Mouse (Mus musculus): ENCODE measurements around the gene Clock. TPM values are rescaled to one million over a fixed set of nuclear protein-coding genes. Genes with fewer than 3 reads are reported as not detected.

Clock gene
- polyA plus RNA-seq, 1 experiment from 2014 or later, result 14.7 TPM

DNA sequence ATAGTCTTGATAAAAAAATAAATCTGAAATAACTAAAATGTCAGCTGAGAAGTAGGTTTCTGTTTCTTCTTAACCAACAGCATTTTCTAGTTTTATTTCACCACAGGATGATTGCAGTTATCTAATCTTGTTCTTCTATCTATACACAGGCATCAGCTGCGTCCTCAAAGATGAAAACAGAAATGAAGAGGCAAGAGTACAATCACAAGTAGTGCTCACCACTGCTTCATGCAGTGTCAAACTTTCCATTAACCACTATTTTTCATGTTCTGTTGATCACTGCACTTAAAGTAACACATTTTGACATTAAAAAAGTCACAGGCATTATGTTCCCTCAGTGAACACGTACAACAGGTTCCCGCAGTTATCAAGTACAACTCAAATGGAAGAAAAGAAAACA lies 53.6 kb downstream of the Clock start:
- no peak for ATAC-seq (ENCODE audit: low FRiP score, low read depth)
- H3K27me3 ChIP-seq, result no peaks in the 10 kb centered on the region
- WGBS, result 95% methylated on average over 3 of the region's 3 CpGs

DNA sequence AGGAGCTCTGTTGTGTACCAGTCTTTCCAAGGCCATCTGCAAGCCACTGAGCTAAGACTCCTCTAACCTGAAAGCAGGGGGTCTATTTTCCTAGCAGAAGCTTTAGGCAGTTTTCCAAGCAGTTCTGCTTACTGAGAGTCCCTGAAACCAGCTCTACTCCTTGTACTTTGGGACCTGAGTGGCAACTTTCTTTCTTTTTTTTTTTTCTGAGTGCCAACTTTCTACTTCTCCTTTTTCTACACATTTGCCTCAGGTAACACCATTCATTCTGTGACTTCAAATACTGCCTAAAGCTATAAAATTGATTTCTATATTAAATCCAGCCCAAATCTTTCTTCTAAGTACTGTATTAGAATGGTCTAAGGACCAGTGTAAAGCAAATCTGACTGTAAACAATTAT lies 58.1 kb downstream of the Clock start:
- no peaks in the 10 kb centered on the region for H3K27me3 ChIP-seq
- no peak overlapping the region for H3K27ac ChIP-seq (replicated peaks)
- no peak overlapping the region for H3K9ac ChIP-seq (replicated peaks)
- H3K4me1 ChIP-seq, result 0 out of 2 replicates have a peak, but pooled peaks cover 2% of the 10 kb centered on the region
- no peak overlapping the region for H3K4me3 ChIP-seq
- H3K4me2 ChIP-seq (replicated peaks), result no peak overlapping the region
- no peaks in the 10 kb centered on the region for H3K9me3 ChIP-seq
- peaks cover 10% of the 10 kb centered on the region; the same call in 1 of the 2 replicates for H3K36me3 ChIP-seq
- no peak for ATAC-seq (ENCODE audit: low FRiP score, low read depth)

More for the DNA sequence above, 53.6 kb downstream of the Clock start:
- Histone ChIP-seq H3K4me3 (no peak overlapping the region), H3K9me3 (no peaks in the 10 kb centered on the region), H3K27ac (replicated peaks) (no peak overlapping the region), H3K9ac (replicated peaks) (no peak overlapping the region), H3K36me3 (peaks cover 3% of the 10 kb centered on the region; the same call in 1 of the 2 replicates), H3K4me1 (0 out of 2 replicates have a peak, but pooled peaks cover 2% of the 10 kb centered on the region), H3K4me2 (replicated peaks) (no peak overlapping the region)

- WGBS, result 92% methylated on average over 3 of the region's 3 CpGs
- Histone ChIP-seq H3K27me3 (no peaks in the 10 kb centered on the region), H3K4me2 (replicated peaks) (no peak overlapping the region), H3K4me1 (0 out of 2 replicates have a peak, but pooled peaks cover 2% of the 10 kb centered on the region), H3K36me3 (peaks cover 10% of the 10 kb centered on the region; the same call in 1 of the 2 replicates), H3K9me3 (no peaks in the 10 kb centered on the region), H3K9ac (replicated peaks) (no peak overlapping the region), H3K27ac (replicated peaks) (no peak overlapping the region), H3K4me3 (no peak overlapping the region)
- no peak for ATAC-seq (ENCODE audit: low FRiP score, low read depth)
These were observed 59.2 kb downstream of the Clock start for GRCm38 (mm10) chr5:76245419-76245818.

GRCm38 (mm10) chr5:76244430-76244829 lies 60.2 kb downstream of the Clock start:
- WGBS, result 94% methylated on average over 10 of the region's 10 CpGs
- no peak overlapping the region for H3K4me3 ChIP-seq

GRCm38 (mm10) chr5:76243929-76244328 lies 60.7 kb downstream of the Clock start:
- Histone ChIP-seq H3K36me3 (peaks cover 23% of the 10 kb centered on the region), H3K4me3 (no peak overlapping the region), H3K9ac (replicated peaks) (no peak overlapping the region), H3K9me3 (no peaks in the 10 kb centered on the region), H3K27ac (replicated peaks) (no peak overlapping the region), H3K27me3 (no peaks in the 10 kb centered on the region), H3K4me2 (replicated peaks) (no peak overlapping the region), H3K4me1 (no peaks in the 10 kb centered on the region)
- no peak for ATAC-seq (ENCODE audit: low FRiP score, low read depth)
- 95% methylated on average over 4 of the region's 4 CpGs for WGBS

More at GRCm38 (mm10) chr5:76244430-76244829, 60.2 kb downstream of the Clock start:
- H3K4me1 ChIP-seq, result no peaks in the 10 kb centered on the region
- no peak overlapping the region for H3K4me2 ChIP-seq (replicated peaks)
- H3K27ac ChIP-seq (replicated peaks), result no peak overlapping the region
- ATAC-seq (ENCODE audit: low FRiP score, low read depth), result no peak
- H3K36me3 ChIP-seq, result peaks cover 19% of the 10 kb centered on the region
- no peaks in the 10 kb centered on the region for H3K27me3 ChIP-seq
- H3K9me3 ChIP-seq, result no peaks in the 10 kb centered on the region
- no peak overlapping the region for H3K9ac ChIP-seq (replicated peaks)

- no peaks in the 10 kb centered on the region for H3K4me1 ChIP-seq
- no peaks in the 10 kb centered on the region for H3K9me3 ChIP-seq
- no peak overlapping the region for H3K27ac ChIP-seq (replicated peaks)
- H3K27me3 ChIP-seq, result no peaks in the 10 kb centered on the region
- H3K4me2 ChIP-seq (replicated peaks), result no peak overlapping the region
- 93% methylated on average over 3 of the region's 3 CpGs for WGBS
- H3K36me3 ChIP-seq, result peaks cover 23% of the 10 kb centered on the region
- H3K4me3 ChIP-seq, result no peak overlapping the region
- no peak overlapping the region for H3K9ac ChIP-seq (replicated peaks)
- ATAC-seq (ENCODE audit: low FRiP score, low read depth), result no peak
These were observed 61.3 kb downstream of the Clock start for GRCm38 (mm10) chr5:76243274-76243673.

DNA sequence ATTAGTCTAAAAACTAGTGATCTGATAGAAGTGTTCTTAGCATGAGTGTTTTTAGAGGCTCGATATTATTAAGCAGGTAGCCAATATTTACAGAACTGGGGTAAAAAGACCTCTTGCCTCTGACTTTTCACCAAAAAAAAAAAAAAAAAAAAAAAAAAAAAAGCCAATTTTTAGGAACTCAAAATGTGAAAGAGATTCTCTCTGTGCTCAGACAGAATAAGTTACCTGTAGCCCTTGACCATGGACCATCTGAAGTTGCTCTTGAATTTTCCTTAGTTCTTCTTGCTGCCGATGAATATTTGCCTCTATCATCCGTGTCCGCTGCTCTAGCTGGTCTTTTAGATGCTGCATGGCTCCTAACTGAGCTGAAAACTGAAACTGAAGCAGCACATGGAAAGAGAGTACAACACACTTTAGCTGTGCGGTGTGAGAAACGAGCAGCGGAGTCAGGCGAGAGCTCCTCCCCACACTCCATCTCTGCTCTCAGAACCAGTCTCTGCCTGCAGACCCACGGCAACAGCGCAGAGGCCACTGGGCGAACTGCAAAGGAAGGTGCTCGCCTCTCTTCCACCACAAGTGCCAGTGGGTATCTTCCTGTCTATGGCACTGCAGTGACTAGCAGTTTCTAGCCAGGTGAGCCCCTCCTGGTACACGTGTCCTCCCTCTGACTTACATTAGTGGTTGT lies 73.3 kb downstream of the Clock start:
- no peak for ATAC-seq (ENCODE audit: low FRiP score, low read depth)
- no peak overlapping the region for H3K4me2 ChIP-seq (replicated peaks)
- no peak overlapping the region for H3K9ac ChIP-seq (replicated peaks)
- no peaks in the 10 kb centered on the region for H3K27me3 ChIP-seq
- no peaks in the 10 kb centered on the region for H3K9me3 ChIP-seq
- peaks cover 58% of the 10 kb centered on the region for H3K36me3 ChIP-seq
- H3K27ac ChIP-seq (replicated peaks), result no peak overlapping the region
- no peaks in the 10 kb centered on the region for H3K4me1 ChIP-seq
- H3K4me3 ChIP-seq, result no peak overlapping the region
- WGBS, result 90% methylated on average over 13 of the region's 13 CpGs

- no peak overlapping the region for H3K9ac ChIP-seq (replicated peaks)
- H3K9me3 ChIP-seq, result no peaks in the 10 kb centered on the region
- ATAC-seq (ENCODE audit: low FRiP score, low read depth), result no peak
- H3K36me3 ChIP-seq, result peaks cover 26% of the 10 kb centered on the region
- WGBS, result 86% methylated on average over 6 of the region's 6 CpGs
- H3K4me2 ChIP-seq (replicated peaks), result no peak overlapping the region
- H3K27ac ChIP-seq (replicated peaks), result no peak overlapping the region
- H3K27me3 ChIP-seq, result no peaks in the 10 kb centered on the region
- H3K4me1 ChIP-seq, result no peaks in the 10 kb centered on the region
- H3K4me3 ChIP-seq, result no peak overlapping the region
These were observed 87.9 kb downstream of the Clock start for GRCm38 (mm10) chr5:76216691-76217090.

DNA sequence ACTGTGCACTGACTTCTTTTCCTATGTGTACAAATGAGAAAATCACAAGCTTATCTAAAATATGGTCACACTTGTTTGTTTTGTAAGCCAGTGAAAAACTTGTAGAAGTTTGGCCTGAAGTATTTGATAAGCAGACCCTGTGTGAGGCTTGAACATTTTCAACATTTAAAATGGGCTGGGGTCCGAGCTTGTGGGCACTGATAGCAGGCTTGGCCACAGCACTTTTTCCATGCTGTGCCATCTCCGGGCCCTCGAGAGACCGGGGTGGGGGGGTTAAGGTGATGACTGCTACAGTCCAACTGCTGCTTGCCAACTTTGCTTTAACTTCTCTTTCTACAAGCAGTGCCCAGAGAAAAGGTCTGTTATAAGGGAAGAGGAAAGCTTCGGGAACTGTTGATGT lies 96.5 kb downstream of the Clock start:
- no peaks in the 10 kb centered on the region for H3K9me3 ChIP-seq
- H3K4me1 ChIP-seq, result no peaks in the 10 kb centered on the region
- ATAC-seq (ENCODE audit: low FRiP score, low read depth), result no peak
- H3K27ac ChIP-seq (replicated peaks), result no peak overlapping the region
- H3K4me2 ChIP-seq (replicated peaks), result no peak overlapping the region
- no peak overlapping the region for H3K9ac ChIP-seq (replicated peaks)
- WGBS, result 91% methylated on average over 5 of the region's 5 CpGs
- no peak overlapping the region for H3K4me3 ChIP-seq
- H3K36me3 ChIP-seq, result peaks cover 72% of the 10 kb centered on the region
- H3K27me3 ChIP-seq, result no peaks in the 10 kb centered on the region

DNA sequence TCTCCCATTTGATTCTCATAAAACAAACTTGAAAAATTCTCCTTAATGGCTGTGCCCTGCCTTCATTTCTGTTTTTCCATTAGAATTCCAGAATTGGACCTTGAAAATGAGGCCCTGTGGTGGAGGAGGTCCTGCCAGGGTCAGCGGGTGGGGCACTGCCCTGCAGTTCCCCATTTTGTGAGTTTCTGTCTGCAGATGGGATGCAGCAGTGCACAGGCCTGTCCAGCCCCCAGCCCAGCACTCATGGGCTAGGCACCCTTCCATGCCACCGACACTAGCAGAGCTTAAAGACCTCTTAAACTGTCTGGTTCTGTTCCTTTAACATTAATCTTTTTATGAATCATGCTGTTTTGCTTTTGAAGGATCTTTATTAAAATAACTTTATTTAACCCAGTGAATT lies 98.7 kb downstream of the Clock start:
- WGBS, result 93% methylated on average over 2 of the region's 2 CpGs
- Histone ChIP-seq H3K4me1 (no peaks in the 10 kb centered on the region), H3K36me3 (peaks cover 70% of the 10 kb centered on the region), H3K9me3 (no peaks in the 10 kb centered on the region), H3K27ac (replicated peaks) (no peak overlapping the region), H3K9ac (replicated peaks) (no peak overlapping the region), H3K4me2 (replicated peaks) (no peak overlapping the region), H3K4me3 (no peak overlapping the region), H3K27me3 (no peaks in the 10 kb centered on the region)
- ATAC-seq (ENCODE audit: low FRiP score, low read depth), result no peak

- Histone ChIP-seq H3K9ac (replicated peaks) (no peak overlapping the region), H3K4me1 (no peaks in the 10 kb centered on the region), H3K27ac (replicated peaks) (no peak overlapping the region), H3K4me2 (replicated peaks) (no peak overlapping the region), H3K36me3 (peaks cover 68% of the 10 kb centered on the region), H3K4me3 (no peak overlapping the region), H3K27me3 (no peaks in the 10 kb centered on the region), H3K9me3 (no peaks in the 10 kb centered on the region)
- 93% methylated on average over 3 of the region's 3 CpGs for WGBS
- ATAC-seq (ENCODE audit: low FRiP score, low read depth), result no peak
These were observed 101.4 kb downstream of the Clock start for GRCm38 (mm10) chr5:76203171-76203570.

DNA sequence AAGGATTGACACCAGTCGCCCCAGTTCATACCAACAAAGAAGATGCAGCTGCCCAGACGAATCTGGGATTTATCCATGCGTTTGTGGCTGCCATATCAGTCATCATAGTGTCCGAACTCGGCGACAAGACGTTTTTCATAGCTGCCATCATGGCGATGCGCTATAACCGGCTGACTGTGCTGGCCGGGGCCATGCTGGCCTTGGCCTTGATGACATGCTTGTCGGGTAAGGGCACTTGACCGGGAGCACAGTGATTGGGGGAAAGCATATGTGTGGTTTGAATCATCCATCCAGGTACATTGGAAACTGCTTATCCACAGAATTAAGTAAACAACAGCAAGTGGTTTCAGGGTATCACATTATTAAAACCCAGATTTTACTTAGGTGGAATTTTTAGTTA lies 105.2 kb downstream of the Clock start:
- H3K4me1 ChIP-seq, result no peaks in the 10 kb centered on the region
- no peak overlapping the region for H3K9ac ChIP-seq (replicated peaks)
- H3K27ac ChIP-seq (replicated peaks), result no peak overlapping the region
- H3K9me3 ChIP-seq, result no peaks in the 10 kb centered on the region
- no peak overlapping the region for H3K4me3 ChIP-seq
- H3K27me3 ChIP-seq, result no peaks in the 10 kb centered on the region
- peaks cover 50% of the 10 kb centered on the region for H3K36me3 ChIP-seq
- WGBS, result 95% methylated on average over 13 of the region's 13 CpGs
- ATAC-seq (ENCODE audit: low FRiP score, low read depth), result no peak
- no peak overlapping the region for H3K4me2 ChIP-seq (replicated peaks)
